Mouse (Mus musculus) MEL (cell line): ENCODE data around the gene 1700016C15Rik.

Experiments
- CTCF ChIP-seq, 3 experiments: IDR thresholded peaks in 2 of 3; conservative IDR thresholded peaks in 1 of 3; 2 replicates each; pipeline ENCODE4 v1.5.1; 2011 to 2012; ENCODE audit warnings: low read length in 3 of 3, low read depth in 2 of 3, mild to moderate bottlenecking in 2 of 3, improper control_type of control experiment in 1 of 3, inconsistent platforms in 1 of 3, mixed read lengths in 1 of 3, moderate library complexity in 1 of 3; ENCODE audit not compliant: control insufficient read depth in 1 of 3, insufficient read depth in 1 of 3, poor library complexity in 1 of 3, severe bottlenecking in 1 of 3
- E2F4 ChIP-seq: IDR thresholded peaks from 2 replicates; pipeline ENCODE4 v1.6.1; 2011; ENCODE audit warnings: low read depth, low read length, improper control_type of control experiment, borderline replicate concordance
- KAT2A ChIP-seq: conservative IDR thresholded peaks from 2 replicates; pipeline ENCODE4 v1.6.1; 2012; ENCODE audit warnings: low read depth, low read length, improper control_type of control experiment, inconsistent platforms
- MAFK ChIP-seq: IDR thresholded peaks from 2 replicates; pipeline ENCODE4 v1.6.1; 2011; ENCODE audit warnings: low read depth, mild to moderate bottlenecking, low read length, improper control_type of control experiment, borderline replicate concordance
- MAX ChIP-seq: IDR thresholded peaks from 2 replicates; pipeline ENCODE4 v1.6.1; 2011; ENCODE audit warnings: low read length, improper control_type of control experiment
- MAZ ChIP-seq: IDR thresholded peaks from 2 replicates; pipeline ENCODE4 v1.6.1; 2012; ENCODE audit warnings: low read depth, mild to moderate bottlenecking, inconsistent platforms, low read length, improper control_type of control experiment
- POLR2A ChIP-seq, 2 experiments: IDR thresholded peaks; 2 replicates each; pipeline ENCODE4 v1.6.1; 2011 to 2012; ENCODE audit warnings: low read length in 2 of 2, mild to moderate bottlenecking in 2 of 2, control low read depth in 1 of 2, improper control_type of control experiment in 1 of 2, low read depth in 1 of 2, moderate library complexity in 1 of 2; ENCODE audit not compliant: control insufficient read depth in 1 of 2, insufficient read depth in 1 of 2, poor library complexity in 1 of 2
- RAD21 ChIP-seq: IDR thresholded peaks from 2 replicates; pipeline ENCODE4 v1.6.1; 2011; ENCODE audit warnings: mild to moderate bottlenecking, low read depth, low read length, improper control_type of control experiment
- USF1 ChIP-seq: IDR thresholded peaks from 2 replicates; pipeline ENCODE4 v1.6.1; 2014; ENCODE audit warnings: low read depth, mild to moderate bottlenecking, inconsistent platforms, low read length, improper control_type of control experiment, moderate library complexity
- USF2 ChIP-seq, 2 experiments: IDR thresholded peaks; 2 replicates each; pipeline ENCODE4 v1.6.1; 2011 to 2012; ENCODE audit warnings: improper control_type of control experiment in 2 of 2, low read length in 2 of 2, borderline replicate concordance in 1 of 2, inconsistent platforms in 1 of 2, low read depth in 1 of 2, mild to moderate bottlenecking in 1 of 2; ENCODE audit not compliant: insufficient read depth in 1 of 2

DNA sequence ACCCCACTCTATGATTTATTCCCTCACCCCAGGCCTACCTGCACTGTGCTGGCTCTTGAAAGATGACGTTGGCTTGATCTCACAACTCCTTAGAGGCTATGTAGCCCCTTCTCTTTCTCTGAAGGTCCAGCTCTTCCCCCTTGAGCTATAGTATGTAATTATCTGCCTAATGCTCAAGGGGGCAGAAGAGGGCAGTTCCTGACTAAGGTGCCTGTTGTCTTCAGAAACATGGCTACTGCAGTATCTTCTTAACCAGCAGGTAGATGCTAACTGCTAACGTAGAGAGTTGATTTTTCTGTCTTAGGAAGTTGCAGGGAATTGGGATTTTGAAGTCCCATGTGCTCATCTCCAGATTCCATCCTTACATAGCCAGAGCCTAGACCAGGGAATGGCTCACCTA lies 24.4 kb upstream of the 1700016C15Rik start:
- TF ChIP-seq POLR2A (IDR thresholded peaks at IDR 0.05; ENCODE audit: control insufficient read depth in 1 of 2, insufficient read depth in 1 of 2, low read depth in 1 of 2, low read length in 2 of 2, poor library complexity in 1 of 2) (no peak), USF2 (IDR thresholded peaks at IDR 0.05; ENCODE audit: borderline replicate concordance in 1 of 2, insufficient read depth in 1 of 2, low read depth in 1 of 2, low read length in 2 of 2) (no peak), CTCF (IDR thresholded peaks at IDR 0.05 in 2 of 3, conservative IDR thresholded peaks at IDR 0.05 in 1 of 3; ENCODE audit: control insufficient read depth in 1 of 3, insufficient read depth in 1 of 3, low read depth in 2 of 3, low read length in 3 of 3, poor library complexity in 1 of 3, severe bottlenecking in 1 of 3) (peak; percentile 45 to 77 (median 67)), USF1 (no peak), MAX (no peak), MAZ (no peak), RAD21 (peak; percentile 67), MAFK (no peak), KAT2A (no peak), E2F4 (no peak)
